Mouse (Mus musculus) neural tube, embryonic 15.5 days (tissue): ENCODE measurements around the gene Wdpcp. TPM values are rescaled to one million over a fixed set of nuclear protein-coding genes. Genes with fewer than 3 reads are reported as not detected.
"Not testable (repeated sequence)": the region's sequence is repeated elsewhere in the genome, so short reads cannot be mapped to it uniquely, and the experiment has no call there.

Experiments used
- ATAC-seq: fragments of 200-750 bp; cut with Nextera tagmentation; 2 replicates; pipeline ENCODE4 v1.8.0; 2017; ENCODE audit warnings: mild to moderate bottlenecking, moderate TSS enrichment, moderate library complexity; ENCODE audit not compliant: low FRiP score
- H3K27ac ChIP-seq: fragments of 300-500 bp; sonication (generic); replicated peaks from 2 replicates; pipeline ENCODE4 v1.5.1; 2015; ENCODE audit warnings: mild to moderate bottlenecking, inconsistent platforms
- H3K27me3 ChIP-seq: fragments of 300-500 bp; sonication (generic); replicated peaks from 2 replicates; pipeline ENCODE4 v1.6.1; 2015; ENCODE audit warnings: inconsistent platforms
- H3K36me3 ChIP-seq: fragments of 300-500 bp; sonication (generic); 2 replicates; pipeline ENCODE4 v1.6.1; 2015; ENCODE audit warnings: inconsistent platforms
- H3K4me1 ChIP-seq: fragments of 300-500 bp; sonication (generic); 2 replicates; pipeline ENCODE4 v1.6.1; 2015; ENCODE audit warnings: inconsistent platforms
- H3K4me2 ChIP-seq: fragments of 300-500 bp; sonication (generic); 2 replicates; pipeline ENCODE4 v1.6.1; 2015; ENCODE audit warnings: inconsistent platforms, mild to moderate bottlenecking, moderate library complexity
- H3K4me3 ChIP-seq: fragments of 300-500 bp; sonication (generic); replicated peaks from 2 replicates; pipeline ENCODE4 v1.5.1; 2015; ENCODE audit warnings: mild to moderate bottlenecking, inconsistent platforms
- H3K9ac ChIP-seq: fragments of 300-500 bp; sonication (generic); replicated peaks from 2 replicates; pipeline ENCODE4 v1.6.1; 2015; ENCODE audit warnings: mild to moderate bottlenecking, inconsistent platforms
- H3K9me3 ChIP-seq: fragments of 300-500 bp; sonication (generic); replicated peaks from 2 replicates; pipeline ENCODE4 v1.6.1; 2016; ENCODE audit warnings: inconsistent platforms
- WGBS: fragments of 180-500 bp; shearing (Covaris S2); methylation state at CpG from one replicate; pipeline ENCODE4 v1.1.7; 2015; ENCODE audit warnings: mixed read lengths; 5-methylcytosine and 5-hydroxymethylcytosine counted together
- polyA plus RNA-seq: library from polyadenylated mRNA; unstranded; fragments of >200 nt; fragmentation: Nextera tagmentation; extraction: Ambion mirVana; gene quantifications from 2 replicates; pipeline ENCODE4 v1.2.1, GENCODE M21; 2015

The Wdpcp gene
- 8.2 and 9.6 TPM in 2 replicates for polyA plus RNA-seq

GRCm38 (mm10) chr11:21571700-21572381, at the start of gene Wdpcp, which contains the start of gene Mdh1:
TSS of gene Wdpcp (plus strand) at chr11:21572235.
TSS of gene Mdh1 (minus strand) at chr11:21572367.
- H3K36me3 ChIP-seq, result no peaks in the 10 kb centered on the region
- no peaks in the 10 kb centered on the region for H3K9me3 ChIP-seq
- peaks cover 27% of the 10 kb centered on the region for H3K4me1 ChIP-seq
- peak within 1 kb of the TSS; percentile 92 for H3K4me3 ChIP-seq
- H3K27ac ChIP-seq, result peak within 1 kb of the TSS; percentile 93
- no peaks in the 10 kb centered on the region for H3K27me3 ChIP-seq
- peak within 1 kb of the TSS; percentile 92 for H3K9ac ChIP-seq
- peak within 1 kb of the TSS; percentile 67 for H3K4me2 ChIP-seq
- under 1% methylated on average over 42 of the region's 42 CpGs for whole genome bisulfite sequencing
- peak; percentile 99 for ATAC-seq

GRCm38 (mm10) chr11:21528676-21529394, 43.2 kb upstream of the Wdpcp start:
- no peaks in the 10 kb centered on the region for H3K27me3 ChIP-seq
- H3K4me3 ChIP-seq, result no peak overlapping the region
- H3K9ac ChIP-seq, result no peak overlapping the region
- no peaks in the 10 kb centered on the region for H3K36me3 ChIP-seq
- H3K9me3 ChIP-seq, result no peaks in the 10 kb centered on the region
- ATAC-seq, result no peak
- WGBS, result 75% methylated on average over 2 of the region's 2 CpGs
- H3K4me2 ChIP-seq, result no peak overlapping the region
- H3K27ac ChIP-seq, result no peak overlapping the region
- no peaks in the 10 kb centered on the region for H3K4me1 ChIP-seq

GRCm38 (mm10) chr11:21530856-21531255, 41.2 kb upstream of the Wdpcp start:
- H3K4me2 ChIP-seq, ATAC-seq, H3K9me3 ChIP-seq, H3K9ac ChIP-seq, H3K27ac ChIP-seq, H3K4me3 ChIP-seq, H3K4me1 ChIP-seq, H3K27me3 ChIP-seq, H3K36me3 ChIP-seq: not testable (repeated sequence)
- WGBS, result 84% methylated on average over 2 of the region's 2 CpGs

GRCm38 (mm10) chr11:21540072-21540471, 32.0 kb upstream of the Wdpcp start:
- ATAC-seq, result no peak
- Histone ChIP-seq H3K4me2 (no peak overlapping the region), H3K9ac (no peak overlapping the region), H3K27ac (no peak overlapping the region), H3K9me3 (no peaks in the 10 kb centered on the region), H3K36me3 (no peaks in the 10 kb centered on the region), H3K4me1 (no peaks in the 10 kb centered on the region), H3K27me3 (no peaks in the 10 kb centered on the region), H3K4me3 (no peak overlapping the region)
- WGBS, result 67% methylated on average over 2 of the region's 2 CpGs

GRCm38 (mm10) chr11:21540622-21541021, 31.4 kb upstream of the Wdpcp start:
- no peak overlapping the region for H3K4me3 ChIP-seq
- no peaks in the 10 kb centered on the region for H3K27me3 ChIP-seq
- no peaks in the 10 kb centered on the region for H3K4me1 ChIP-seq
- no peak overlapping the region for H3K4me2 ChIP-seq
- 95% methylated on average over 2 of the region's 2 CpGs for WGBS
- no peak for ATAC-seq
- no peak overlapping the region for H3K9ac ChIP-seq
- no peak overlapping the region for H3K27ac ChIP-seq
- H3K9me3 ChIP-seq, result no peaks in the 10 kb centered on the region
- H3K36me3 ChIP-seq, result no peaks in the 10 kb centered on the region

- H3K36me3 ChIP-seq, result no peaks in the 10 kb centered on the region
- no peaks in the 10 kb centered on the region for H3K4me1 ChIP-seq
- no peak overlapping the region for H3K27ac ChIP-seq
- no peak overlapping the region for H3K4me2 ChIP-seq
- 87% methylated on average over 5 of the region's 5 CpGs for WGBS
- H3K9ac ChIP-seq, result no peak overlapping the region
- no peak for ATAC-seq
- no peak overlapping the region for H3K4me3 ChIP-seq
- no peaks in the 10 kb centered on the region for H3K9me3 ChIP-seq
- no peaks in the 10 kb centered on the region for H3K27me3 ChIP-seq
These were observed 29.3 kb upstream of the Wdpcp start for GRCm38 (mm10) chr11:21542731-21543130.

- Histone ChIP-seq H3K4me1 (no peaks in the 10 kb centered on the region), H3K27me3 (no peaks in the 10 kb centered on the region), H3K36me3 (no peaks in the 10 kb centered on the region), H3K4me3 (no peak overlapping the region), H3K9me3 (no peaks in the 10 kb centered on the region), H3K4me2 (no peak overlapping the region), H3K27ac (no peak overlapping the region), H3K9ac (no peak overlapping the region)
- WGBS, result 73% methylated on average over 2 of the region's 2 CpGs
- no peak for ATAC-seq
These were observed 27.0 kb upstream of the Wdpcp start for GRCm38 (mm10) chr11:21545021-21545420.

- no peak for ATAC-seq
- H3K4me1 ChIP-seq, result no peaks in the 10 kb centered on the region
- H3K4me3 ChIP-seq, result no peak overlapping the region
- no peaks in the 10 kb centered on the region for H3K9me3 ChIP-seq
- no peak overlapping the region for H3K4me2 ChIP-seq
- no peaks in the 10 kb centered on the region for H3K36me3 ChIP-seq
- no peaks in the 10 kb centered on the region for H3K27me3 ChIP-seq
- no peak overlapping the region for H3K27ac ChIP-seq
- H3K9ac ChIP-seq, result no peak overlapping the region
These were observed 26.1 kb upstream of the Wdpcp start for GRCm38 (mm10) chr11:21545951-21546350.

- H3K9ac ChIP-seq, result no peak overlapping the region
- H3K27ac ChIP-seq, result no peak overlapping the region
- H3K36me3 ChIP-seq, result no peaks in the 10 kb centered on the region
- H3K27me3 ChIP-seq, result no peaks in the 10 kb centered on the region
- 74% methylated on average over 1 of the region's 1 CpGs for WGBS
- no peaks in the 10 kb centered on the region for H3K9me3 ChIP-seq
- no peak overlapping the region for H3K4me3 ChIP-seq
- H3K4me1 ChIP-seq, result no peaks in the 10 kb centered on the region
- no peak for ATAC-seq
- H3K4me2 ChIP-seq, result no peak overlapping the region
These were observed 25.4 kb upstream of the Wdpcp start for GRCm38 (mm10) chr11:21546671-21547070.

GRCm38 (mm10) chr11:21547518-21547917, 24.5 kb upstream of the Wdpcp start:
- Histone ChIP-seq H3K9me3 (no peaks in the 10 kb centered on the region), H3K36me3 (no peaks in the 10 kb centered on the region), H3K9ac (no peak overlapping the region), H3K4me3 (no peak overlapping the region), H3K4me2 (no peak overlapping the region), H3K4me1 (no peaks in the 10 kb centered on the region), H3K27ac (no peak overlapping the region), H3K27me3 (no peaks in the 10 kb centered on the region)
- ATAC-seq, result no peak

GRCm38 (mm10) chr11:21549052-21549451, 23.0 kb upstream of the Wdpcp start:
- Histone ChIP-seq H3K4me3 (no peak overlapping the region), H3K36me3 (no peaks in the 10 kb centered on the region), H3K9me3 (no peaks in the 10 kb centered on the region), H3K4me2 (no peak overlapping the region), H3K27me3 (no peaks in the 10 kb centered on the region), H3K4me1 (no peaks in the 10 kb centered on the region), H3K27ac (no peak overlapping the region), H3K9ac (no peak overlapping the region)
- WGBS, result 87% methylated on average over 2 of the region's 2 CpGs
- no peak for ATAC-seq

- 91% methylated on average over 4 of the region's 4 CpGs for WGBS
- Histone ChIP-seq H3K9me3 (no peaks in the 10 kb centered on the region), H3K27ac (no peak overlapping the region), H3K36me3 (no peaks in the 10 kb centered on the region), H3K9ac (no peak overlapping the region), H3K27me3 (no peaks in the 10 kb centered on the region), H3K4me3 (no peak overlapping the region), H3K4me1 (no peaks in the 10 kb centered on the region), H3K4me2 (no peak overlapping the region)
- no peak for ATAC-seq
These were observed 22.3 kb upstream of the Wdpcp start for GRCm38 (mm10) chr11:21549754-21550153.
